Mouse (Mus musculus) central nervous system, embryonic 14 days (tissue): Measurements from ENCODE around the gene Calcb. TPM values are rescaled to one million over a fixed set of nuclear protein-coding genes. Genes with fewer than 3 reads are reported as not detected.

Experiments used
- polyA plus RNA-seq: library from polyadenylated mRNA; depleted of rRNA; stranded (reverse); fragments of >200 nt; gene quantifications from 2 replicates; pipeline ENCODE4 v1.2.3, GENCODE M21; 2012; rRNA removed

Gene Calcb
- 0.53 and 0.65 TPM in 2 replicates for polyA plus RNA-seq

GRCm38 (mm10) chr7:114718300-114718699 is at the start of gene Calcb:
Calcb (plus strand) TSS chr7:114718643.

GRCm38 (mm10) chr7:114743022-114743780 is 24.8 kb downstream of the Calcb start, which contains the start of gene Insc:
Insc (plus strand) TSS chr7:114743694.

Other genes starting within 250 kb of the Calcb start
- 0.55 and 0.59 TPM in 2 replicates for gene Cyp2r1, start 155.7 kb upstream of the Calcb start, polyA plus RNA-seq
- gene Calca, start 82.3 kb upstream of the Calcb start, polyA plus RNA-seq: 16.8 and 24.5 TPM in 2 replicates
- 1.3 and 3.4 TPM in 2 replicates for gene Insc, start 25.1 kb downstream of the Calcb start, polyA plus RNA-seq